Mouse (Mus musculus) inflammation-experienced regulatory T-cells (primary cell): Measurements from ENCODE around the gene Cep104. TPM values are rescaled to one million over a fixed set of nuclear protein-coding genes. Genes with fewer than 3 reads are reported as not detected.

Source experiments
- polyA plus RNA-seq, 2 experiments: library from polyadenylated mRNA; unstranded; fragments of 100-300 nt; shearing (Covaris generic); gene quantifications; one replicate each; pipeline ENCODE4 v1.2.1; 2017

Gene Cep104
- polyA plus RNA-seq: 10 to 100 TPM in 1 of 2 experiments, 1 to 10 TPM in 1; 7.2 to 13.4 TPM

GRCm38 (mm10) chr4:153974431-153975291 lies at the start of gene Cep104, which contains the start of gene Dffb:
Gene Cep104, plus strand, starts transcription at chr4:153975194.
Gene Dffb, minus strand, starts transcription at chr4:153975126.

GRCm38 (mm10) chr4:153956569-153957405 lies 18.2 kb upstream of the Cep104 start, which contains the start of gene A430005L14Rik:
Gene A430005L14Rik, plus strand, starts transcription at chr4:153957237.

GRCm38 (mm10) chr4:154011646-154012089 lies 36.7 kb downstream of the Cep104 start, which contains the start of gene Lrrc47:
Gene Lrrc47, plus strand, starts transcription at chr4:154011731.

GRCm38 (mm10) chr4:154025641-154026440 lies 50.8 kb downstream of the Cep104 start, which contains the start of gene Smim1:
Gene Smim1, minus strand, starts transcription at chr4:154026230.

GRCm38 (mm10) chr4:154042577-154042976 lies 67.6 kb downstream of the Cep104 start, which contains the start of gene Ccdc27:
Gene Ccdc27, minus strand, starts transcription at chr4:154042677.

Other genes with a start within 250 kb of the Cep104 start
- 10 to 100 TPM; 64.3 to 70.3 TPM for gene A430005L14Rik, start 18.0 kb upstream of the Cep104 start, polyA plus RNA-seq
- gene Dffb, start 68 bp upstream of the Cep104 start, polyA plus RNA-seq: 10 to 100 TPM; 13.8 to 25.9 TPM
- 10 to 100 TPM; 56.5 to 66.0 TPM for gene Lrrc47, start 36.5 kb downstream of the Cep104 start, polyA plus RNA-seq
- 1 to 10 TPM in 1 of 2 experiments, under 1 TPM in 1; 0.80 to 1.7 TPM for gene Smim1, start 51.0 kb downstream of the Cep104 start, polyA plus RNA-seq
- gene Ccdc27, start 67.5 kb downstream of the Cep104 start, polyA plus RNA-seq: not detected
- under 1 TPM; 0.36 to 0.37 TPM for gene Trp73, start 165.0 kb downstream of the Cep104 start, polyA plus RNA-seq
- gene Wrap73, start 167.2 kb downstream of the Cep104 start, polyA plus RNA-seq: 10 to 100 TPM; 36.6 to 47.4 TPM
- gene Tprgl, start 185.5 kb downstream of the Cep104 start, polyA plus RNA-seq: 100 to 1,000 TPM; 307 to 368 TPM
- gene Megf6, start 195.5 kb downstream of the Cep104 start, polyA plus RNA-seq: 1 to 10 TPM in 1 of 2 experiments, under 1 TPM in 1; 0.65 to 6.3 TPM